Mouse (Mus musculus): Measurements from ENCODE around the gene Gm20547. TPM values are rescaled to one million over a fixed set of nuclear protein-coding genes. Genes with fewer than 3 reads are reported as not detected.
"Not testable (repeated sequence)": the region's sequence is repeated elsewhere in the genome, so short reads cannot be mapped to it uniquely, and the experiment has no call there.

Gene Gm20547
- not detected in 2 replicates for total RNA-seq (2017)

DNA sequence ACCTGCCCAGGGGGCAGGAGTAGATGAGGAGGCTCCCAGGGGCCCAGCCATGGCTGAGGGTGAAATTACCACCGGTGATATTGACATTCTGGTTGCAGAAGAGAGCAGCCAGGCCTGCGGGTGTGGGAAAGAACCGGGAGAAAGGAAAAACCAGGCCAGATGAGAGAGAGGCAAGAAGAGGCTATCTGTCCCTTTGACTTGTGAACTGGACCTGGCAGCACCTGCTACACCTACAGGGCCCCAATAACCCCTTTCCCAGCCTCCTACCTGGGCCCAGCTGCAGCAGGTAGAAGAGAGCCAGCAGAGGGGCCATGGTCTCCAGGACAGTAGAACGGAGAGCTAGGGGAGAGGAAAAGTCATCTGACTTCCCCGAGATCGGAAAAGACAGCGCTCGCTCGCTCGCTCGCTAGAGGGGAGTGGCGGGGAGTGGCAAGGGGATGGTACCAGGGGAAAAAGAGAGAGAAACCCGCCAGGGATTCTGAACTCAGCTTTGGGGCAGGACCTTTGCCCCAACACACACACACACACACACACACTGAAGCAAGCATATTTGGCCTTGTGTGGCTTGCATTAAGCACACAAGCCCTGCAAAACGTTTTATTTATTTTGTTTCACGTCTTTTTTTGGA lies at the start of gene Gm20547:
TSS of gene Gm20547 (minus strand) at position 360 of the 628 bp plus-strand sequence.
- no peak for ATAC-seq (ENCODE audit: extremely low read depth, insufficient number of reproducible peaks, low FRiP score, poor library complexity, severe bottlenecking)

DNA sequence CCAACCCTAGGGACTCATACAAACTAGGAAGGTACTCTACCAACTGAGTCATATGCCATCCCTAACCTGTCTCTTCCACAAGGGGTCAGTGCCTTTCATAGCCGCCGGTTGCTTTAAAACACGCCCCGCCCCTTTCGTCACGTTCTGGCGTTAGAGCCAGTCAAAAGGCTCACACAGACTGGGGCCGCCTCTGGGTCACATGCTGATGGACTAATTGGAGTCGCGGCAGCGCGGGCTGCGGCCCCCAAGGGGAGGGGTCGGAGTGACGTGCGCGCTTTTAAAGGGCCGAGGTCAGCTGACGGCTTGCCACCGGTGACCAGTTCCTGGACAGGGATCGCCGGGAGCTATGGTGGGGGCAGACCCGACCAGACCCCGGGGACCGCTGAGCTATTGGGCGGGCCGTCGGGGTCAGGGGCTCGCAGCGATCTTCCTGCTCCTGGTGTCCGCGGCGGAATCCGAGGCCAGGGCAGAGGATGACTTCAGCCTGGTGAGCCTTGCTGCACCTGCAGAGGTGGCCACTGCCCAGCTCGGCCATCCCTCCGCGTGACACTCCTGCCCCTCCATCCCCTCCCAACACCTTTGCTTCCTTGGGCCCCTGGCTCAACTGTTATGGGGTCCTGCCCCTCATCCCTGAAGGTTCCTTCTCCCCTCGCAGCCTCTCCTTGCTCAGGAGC lies 49.4 kb upstream of the Gm20547 start, which contains the start of gene Neu1:
TSS of gene Neu1 (plus strand) at position 193 of the 674 bp plus-strand sequence.
- ATAC-seq (ENCODE audit: extremely low read depth, insufficient number of reproducible peaks, low FRiP score, poor library complexity, severe bottlenecking), result peak; percentile 92

DNA sequence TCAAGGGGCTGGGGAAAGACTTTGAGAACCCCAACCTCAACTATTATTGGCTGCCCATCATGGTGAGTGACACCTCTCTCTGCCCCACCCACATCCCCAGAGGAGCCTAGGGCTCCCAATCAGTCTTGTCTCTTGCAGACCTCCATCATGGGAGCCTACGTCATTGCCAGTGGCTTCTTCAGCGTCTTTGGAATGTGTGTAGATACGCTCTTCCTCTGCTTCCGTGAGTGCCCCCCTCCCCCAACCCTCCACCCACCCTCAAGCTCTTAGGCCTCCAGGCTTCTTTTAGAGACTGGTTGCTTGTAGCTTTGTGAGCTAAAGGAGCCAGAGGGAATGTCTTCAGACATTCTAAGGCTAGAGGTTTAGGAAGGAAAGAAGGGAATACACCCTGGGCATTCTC lies 47.0 kb upstream of the Gm20547 start:
- no peak for ATAC-seq (ENCODE audit: extremely low read depth, insufficient number of reproducible peaks, low FRiP score, poor library complexity, severe bottlenecking)

DNA sequence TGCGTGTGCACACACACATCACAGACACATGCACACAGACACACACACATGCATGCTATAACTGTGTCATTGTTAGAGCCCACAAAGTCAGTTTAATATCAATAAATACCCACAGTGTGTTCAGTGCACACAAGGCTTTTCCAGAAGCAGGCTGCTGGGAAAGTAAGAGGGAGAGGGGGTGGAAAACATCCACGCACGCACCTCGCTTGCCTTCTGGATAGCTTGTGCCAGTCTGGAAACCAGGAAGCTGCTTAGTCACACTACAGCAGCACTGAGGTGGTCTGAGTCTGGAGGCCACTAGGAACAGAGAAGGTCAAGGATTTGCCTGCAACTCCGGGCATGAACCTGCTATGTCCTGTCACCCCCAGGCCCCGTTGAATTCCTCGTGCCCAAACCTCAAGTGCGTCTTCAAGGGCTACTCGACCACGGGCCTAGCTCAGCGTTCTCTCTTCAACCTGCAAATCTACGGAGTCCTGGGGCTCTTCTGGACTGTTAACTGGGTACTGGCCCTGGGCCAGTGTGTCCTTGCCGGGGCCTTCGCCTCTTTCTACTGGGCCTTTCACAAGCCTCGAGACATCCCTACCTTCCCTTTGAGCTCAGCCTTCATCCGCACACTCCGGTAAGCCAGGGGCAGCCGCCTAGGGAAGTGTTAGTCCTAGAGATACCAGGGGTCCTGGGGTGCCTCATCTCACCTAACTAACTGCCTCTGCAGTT lies 45.6 kb upstream of the Gm20547 start:
- no peak for ATAC-seq (ENCODE audit: extremely low read depth, insufficient number of reproducible peaks, low FRiP score, poor library complexity, severe bottlenecking)

DNA sequence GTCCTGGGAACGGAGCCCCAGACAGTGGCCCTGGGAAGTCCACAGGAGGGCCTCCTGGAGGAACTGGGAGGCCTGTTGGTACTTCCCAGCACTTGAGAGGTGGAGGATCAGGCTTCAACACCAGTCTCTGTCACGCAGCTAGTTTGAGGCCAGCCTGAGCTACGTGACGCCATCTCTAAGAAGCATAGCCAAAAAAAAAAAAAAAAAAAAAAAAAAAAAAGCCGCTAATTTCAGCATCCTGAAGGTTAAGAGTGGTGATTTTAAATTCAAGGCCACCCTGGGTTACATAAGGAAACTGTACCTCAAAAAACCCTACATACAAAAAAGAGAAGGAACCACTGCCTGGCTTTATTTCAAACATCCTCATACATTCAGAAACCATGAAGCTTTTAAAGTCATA lies 42.4 kb upstream of the Gm20547 start:
- ATAC-seq (ENCODE audit: extremely low read depth, insufficient number of reproducible peaks, low FRiP score, poor library complexity, severe bottlenecking), result no peak

DNA sequence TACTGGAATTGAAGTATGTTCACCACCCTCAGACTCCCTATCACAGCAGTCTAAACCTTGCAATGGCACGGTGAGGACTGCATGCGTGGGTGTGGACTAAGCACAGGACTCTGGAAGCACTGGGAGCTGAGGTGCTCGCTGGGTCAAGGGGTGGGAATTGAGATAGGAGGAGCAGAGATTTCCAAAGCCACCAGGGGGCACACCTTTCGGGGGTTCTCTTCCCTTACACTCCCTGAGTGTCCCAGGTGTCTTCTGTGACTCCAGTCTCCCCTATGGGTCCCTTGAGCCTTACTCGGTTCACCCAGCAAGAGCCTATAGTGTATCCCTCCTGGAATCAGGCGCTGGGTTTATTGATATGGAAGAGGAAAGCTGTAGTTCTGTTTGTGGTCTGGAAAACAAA lies 41.1 kb upstream of the Gm20547 start:
- ATAC-seq (ENCODE audit: extremely low read depth, insufficient number of reproducible peaks, low FRiP score, poor library complexity, severe bottlenecking), result no peak

DNA sequence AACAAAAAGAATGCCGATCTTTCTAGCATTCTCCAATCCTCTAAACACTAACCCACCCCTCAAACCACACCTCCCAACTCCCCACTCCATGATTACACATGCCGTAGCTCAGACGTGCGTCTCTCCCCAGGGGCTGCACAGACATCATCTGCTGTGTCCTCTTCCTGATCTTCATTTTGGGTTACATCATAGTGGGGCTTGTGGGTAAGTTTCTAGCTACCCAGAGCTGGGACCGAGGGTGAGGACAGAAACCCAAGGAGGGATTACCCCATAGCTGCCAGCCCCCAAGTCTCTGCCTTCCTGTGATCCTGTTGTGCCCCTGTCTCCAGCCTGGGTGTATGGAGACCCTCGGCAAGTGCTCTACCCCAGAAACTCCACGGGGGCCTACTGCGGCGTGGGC lies 35.3 kb upstream of the Gm20547 start:
- ATAC-seq (ENCODE audit: extremely low read depth, insufficient number of reproducible peaks, low FRiP score, poor library complexity, severe bottlenecking), result no peak

DNA sequence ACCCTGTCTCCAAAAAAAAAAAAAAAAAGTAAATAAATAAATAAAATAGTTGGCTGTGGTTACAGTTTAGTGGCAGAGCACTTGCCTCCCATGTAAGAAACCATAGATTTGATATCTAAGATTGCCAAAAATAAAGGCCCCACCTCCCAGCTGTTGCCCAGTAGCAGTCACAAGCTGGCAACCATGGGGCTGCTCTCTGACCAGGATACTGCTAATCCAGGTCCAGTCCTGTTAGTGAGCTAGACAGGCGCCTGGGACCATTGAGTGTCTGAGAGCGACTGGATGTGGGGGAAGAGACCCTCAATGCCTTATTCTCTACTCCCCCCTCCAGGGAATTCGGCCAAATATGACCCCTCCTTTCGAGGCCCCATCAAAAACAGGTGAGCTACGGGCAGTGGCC lies 34.5 kb upstream of the Gm20547 start:
- ATAC-seq (ENCODE audit: extremely low read depth, insufficient number of reproducible peaks, low FRiP score, poor library complexity, severe bottlenecking), result no peak

DNA sequence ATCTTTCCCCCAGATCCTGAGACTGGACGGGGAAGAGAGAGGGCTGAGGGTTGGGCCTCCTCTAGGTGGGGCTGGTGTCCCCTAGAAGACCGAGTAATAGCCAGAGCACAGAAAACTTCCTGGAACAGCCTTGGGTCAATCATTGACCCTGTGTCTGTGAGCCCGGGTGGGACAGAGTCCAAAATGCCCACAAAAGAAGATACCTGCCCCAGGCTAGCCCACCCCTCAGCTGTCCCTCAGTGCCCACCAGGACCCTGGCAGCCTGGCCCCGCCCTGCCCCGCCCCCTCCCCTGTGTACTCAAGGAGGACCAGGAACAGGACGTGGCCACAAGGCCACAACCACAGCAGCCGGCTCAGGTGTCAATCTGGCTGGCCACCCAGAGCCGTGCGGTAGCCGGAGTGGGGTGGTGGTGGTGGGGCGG lies 33.6 kb upstream of the Gm20547 start:
- ATAC-seq (ENCODE audit: extremely low read depth, insufficient number of reproducible peaks, low FRiP score, poor library complexity, severe bottlenecking), result no peak

DNA sequence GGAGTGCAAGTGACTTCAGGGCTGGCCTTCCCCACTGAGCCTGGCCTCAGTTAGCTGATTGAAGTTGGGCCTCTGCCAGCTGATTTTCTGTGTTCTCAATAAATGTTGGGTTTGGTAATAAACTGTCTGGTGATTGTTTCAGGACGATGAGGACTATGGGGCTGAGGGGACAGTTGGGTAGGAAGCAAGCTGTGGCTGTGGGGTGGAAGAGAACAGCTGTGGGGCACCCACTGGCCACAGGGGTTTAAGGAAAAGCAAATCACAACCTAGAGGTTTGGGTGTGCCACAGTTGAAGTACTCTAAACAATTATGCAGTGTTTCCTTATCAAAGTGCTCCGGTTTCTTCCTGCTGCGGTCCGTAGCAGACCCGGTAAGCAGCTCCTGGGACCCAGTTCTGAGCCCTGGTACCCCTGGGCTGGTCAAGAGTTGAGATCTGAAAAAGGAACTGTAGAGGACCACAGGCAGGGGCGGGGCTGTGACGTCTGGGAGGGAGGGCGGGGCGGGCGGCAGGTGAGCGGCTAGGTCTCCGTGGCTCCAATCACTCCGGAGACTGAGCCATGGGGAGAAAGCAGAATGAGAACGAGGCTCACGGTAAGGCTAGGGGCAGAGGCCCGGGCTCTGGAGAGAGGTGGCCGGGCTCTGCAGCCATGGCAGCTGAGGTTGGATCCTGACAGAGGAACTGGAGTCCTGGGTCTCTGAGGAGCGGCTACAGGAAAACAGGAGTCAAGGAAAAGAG lies 32.3 kb upstream of the Gm20547 start, which contains the start of gene Slc44a4:
TSS of gene Slc44a4 (plus strand) at position 537 of the 736 bp plus-strand sequence.
- no peak for ATAC-seq (ENCODE audit: extremely low read depth, insufficient number of reproducible peaks, low FRiP score, poor library complexity, severe bottlenecking)

DNA sequence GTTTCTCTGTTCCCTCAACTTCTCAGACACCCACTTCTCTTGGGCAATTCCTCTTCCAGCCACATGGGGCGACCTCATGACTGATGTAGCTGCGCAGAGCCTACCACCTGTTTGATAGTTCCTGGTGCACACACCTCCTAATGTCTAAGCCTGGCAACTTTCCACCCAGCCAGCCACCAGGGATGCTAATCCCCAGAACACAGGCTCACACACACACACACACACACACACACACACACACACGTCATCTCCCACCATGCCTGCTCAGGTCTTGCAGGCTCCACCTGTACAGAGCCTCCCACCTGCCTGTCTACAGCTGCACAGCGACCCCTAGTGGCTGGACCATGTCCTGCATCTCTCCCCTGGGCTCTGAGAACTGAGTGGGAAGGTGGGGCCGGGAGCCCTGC lies 30.1 kb upstream of the Gm20547 start:
- ATAC-seq (ENCODE audit: extremely low read depth, insufficient number of reproducible peaks, low FRiP score, poor library complexity, severe bottlenecking), result peak; percentile 71

DNA sequence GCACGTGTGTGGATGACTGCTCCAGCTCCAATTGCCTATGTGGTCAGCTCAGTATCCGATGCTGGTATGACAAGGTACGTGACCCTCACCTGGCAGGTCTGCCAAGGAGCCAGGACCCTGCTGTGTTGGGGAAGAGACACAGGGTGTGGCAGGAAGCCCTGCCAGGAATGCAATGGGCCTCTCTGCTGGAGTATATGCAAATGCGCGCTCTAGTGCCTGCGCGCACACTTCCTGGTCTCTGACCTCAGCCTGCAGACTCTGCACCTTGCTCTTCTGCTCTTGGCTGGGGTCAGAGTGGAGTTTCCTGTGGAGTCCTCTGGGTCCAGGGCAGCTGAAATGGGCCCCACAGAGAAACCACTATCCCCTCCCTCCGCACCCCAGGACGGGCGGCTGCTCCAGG lies 29.1 kb upstream of the Gm20547 start:
- no peak for ATAC-seq (ENCODE audit: extremely low read depth, insufficient number of reproducible peaks, low FRiP score, poor library complexity, severe bottlenecking)

DNA sequence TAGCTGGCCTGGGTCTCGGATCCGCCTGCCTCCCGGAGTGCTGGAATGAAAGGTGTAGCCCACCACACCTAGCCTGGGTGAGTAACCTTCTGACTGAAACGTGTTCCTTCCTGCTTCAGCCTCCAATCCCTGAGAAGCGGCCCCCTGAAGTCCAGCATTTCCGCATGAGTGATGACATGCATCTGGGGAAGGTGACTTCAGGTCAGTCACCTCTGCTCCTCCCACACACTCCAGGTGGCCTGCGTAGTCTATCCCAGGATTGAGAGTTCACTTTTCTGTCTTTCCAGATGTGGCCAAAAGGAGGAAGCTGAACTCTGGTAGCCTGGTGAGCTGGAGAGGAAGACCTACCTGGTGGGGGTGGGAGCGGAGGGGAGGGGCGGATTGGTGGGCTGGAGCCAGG lies 21.1 kb upstream of the Gm20547 start:
- ATAC-seq (ENCODE audit: extremely low read depth, insufficient number of reproducible peaks, low FRiP score, poor library complexity, severe bottlenecking), result no peak

DNA sequence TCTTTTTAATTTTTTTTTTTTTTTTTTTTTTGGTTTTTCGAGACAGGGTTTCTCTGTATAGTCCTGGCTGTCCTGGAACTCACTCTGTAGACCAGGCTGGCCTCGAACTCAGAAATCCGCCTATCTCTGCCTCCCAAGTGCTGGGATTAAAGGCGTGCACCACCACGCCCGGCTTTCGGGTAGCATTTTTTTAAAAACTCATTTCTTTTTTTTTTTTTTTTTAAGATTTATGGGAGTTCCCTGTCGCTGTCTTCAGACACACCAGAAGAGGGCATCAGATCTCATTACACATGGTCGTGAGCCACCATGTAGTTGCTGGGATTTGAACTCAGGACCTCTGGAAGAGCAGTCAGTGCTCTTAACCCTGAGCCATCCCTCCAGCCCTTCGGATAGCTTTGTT lies 20.1 kb upstream of the Gm20547 start:
- ATAC-seq (ENCODE audit: extremely low read depth, insufficient number of reproducible peaks, low FRiP score, poor library complexity, severe bottlenecking), result not testable (repeated sequence)

DNA sequence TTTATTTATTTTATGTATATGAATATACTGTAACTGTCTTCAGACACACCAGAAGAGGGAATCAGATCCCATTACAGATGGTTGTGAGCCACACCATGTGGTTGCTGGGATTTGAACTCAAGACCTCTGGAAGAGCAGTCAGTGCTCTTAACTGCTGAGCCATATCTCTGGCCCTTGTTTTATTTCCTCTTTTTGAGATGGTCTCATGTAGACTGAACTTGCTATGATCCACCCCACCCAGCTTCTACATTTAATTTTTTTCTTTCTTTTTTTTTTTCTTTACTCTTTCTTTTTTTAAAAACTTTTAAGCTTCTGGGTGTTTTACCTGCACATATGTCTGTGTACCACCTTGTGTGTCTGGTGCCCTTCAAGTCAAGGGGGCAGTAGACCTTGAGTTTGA lies 19.0 kb upstream of the Gm20547 start:
- ATAC-seq (ENCODE audit: extremely low read depth, insufficient number of reproducible peaks, low FRiP score, poor library complexity, severe bottlenecking), result not testable (repeated sequence)

DNA sequence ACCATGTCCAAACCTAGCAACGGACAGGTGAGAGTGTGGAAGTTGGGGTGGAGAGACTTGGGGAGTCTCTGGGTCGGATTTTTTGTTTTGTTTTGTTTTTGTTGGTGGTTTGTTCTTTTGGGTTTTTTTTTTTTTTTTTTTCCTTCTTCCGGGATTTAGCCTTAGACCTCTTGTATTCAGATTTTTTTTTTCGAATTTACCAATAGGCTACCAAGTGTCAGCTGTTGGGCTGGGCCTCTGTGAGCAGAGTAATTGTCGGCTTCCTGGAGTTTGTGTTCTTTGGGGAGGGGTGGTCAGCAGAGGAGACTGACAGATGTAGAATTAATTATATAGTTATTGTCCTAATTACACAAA lies 18.0 kb upstream of the Gm20547 start:
- no peak for ATAC-seq (ENCODE audit: extremely low read depth, insufficient number of reproducible peaks, low FRiP score, poor library complexity, severe bottlenecking)

DNA sequence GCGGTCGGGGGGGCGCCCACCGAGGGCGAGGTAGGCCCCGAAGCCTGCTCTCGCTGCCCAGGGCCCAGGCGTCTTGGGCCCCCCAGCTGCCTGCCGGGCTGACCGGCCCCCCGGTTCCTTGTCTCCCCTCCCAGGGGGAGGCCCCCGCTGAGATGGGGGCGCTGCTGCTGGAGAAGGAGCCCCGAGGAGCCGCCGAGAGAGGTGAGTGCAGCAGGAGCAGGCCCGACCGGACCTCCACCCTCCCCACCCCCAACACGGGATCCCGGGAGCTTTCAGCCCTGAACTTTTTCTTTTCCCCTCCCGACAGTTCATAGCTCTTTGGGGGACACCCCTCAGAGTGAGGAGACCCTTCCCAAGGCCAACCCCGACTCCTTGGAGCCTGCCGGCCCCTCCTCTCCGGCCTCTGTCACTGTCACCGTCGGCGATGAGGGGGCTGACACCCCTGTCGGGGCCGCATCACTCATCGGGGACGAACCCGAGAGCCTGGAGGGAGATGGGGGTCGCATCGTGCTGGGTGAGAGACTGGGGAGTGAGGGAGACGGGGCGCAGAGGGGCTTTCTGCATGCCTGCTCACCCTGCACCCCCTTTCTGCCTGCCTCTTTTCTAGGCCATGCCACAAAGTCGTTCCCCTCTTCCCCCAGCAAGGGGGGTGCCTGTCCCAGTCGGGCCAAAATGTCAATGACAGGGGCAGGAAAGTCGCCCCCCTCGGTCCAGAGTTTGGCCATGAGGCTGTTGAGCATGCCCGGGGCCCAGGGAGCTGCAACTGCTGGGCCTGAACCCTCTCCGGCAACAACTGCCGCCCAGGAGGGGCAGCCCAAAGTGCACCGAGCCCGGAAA lies 17.4 kb upstream of the Gm20547 start:
- ATAC-seq (ENCODE audit: extremely low read depth, insufficient number of reproducible peaks, low FRiP score, poor library complexity, severe bottlenecking), result no peak

DNA sequence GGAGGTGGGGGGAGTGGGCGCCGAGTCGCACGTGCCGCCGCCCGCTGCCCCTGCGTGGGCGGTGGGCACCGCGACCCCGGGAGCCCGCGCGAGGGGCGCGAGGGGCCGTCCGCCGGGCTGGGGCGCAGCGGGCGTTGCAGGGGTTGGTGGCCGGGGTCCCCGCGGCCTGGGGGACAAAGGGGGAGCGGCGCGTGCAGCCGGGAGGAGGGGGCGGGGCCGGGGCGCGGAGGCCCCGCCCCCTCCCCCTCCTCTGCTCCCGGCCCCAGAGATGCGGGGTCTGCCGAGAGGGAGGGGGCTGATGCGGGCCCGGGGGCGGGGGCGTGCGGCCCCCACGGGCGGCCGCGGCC lies 16.8 kb upstream of the Gm20547 start:
- no peak for ATAC-seq (ENCODE audit: extremely low read depth, insufficient number of reproducible peaks, low FRiP score, poor library complexity, severe bottlenecking)

DNA sequence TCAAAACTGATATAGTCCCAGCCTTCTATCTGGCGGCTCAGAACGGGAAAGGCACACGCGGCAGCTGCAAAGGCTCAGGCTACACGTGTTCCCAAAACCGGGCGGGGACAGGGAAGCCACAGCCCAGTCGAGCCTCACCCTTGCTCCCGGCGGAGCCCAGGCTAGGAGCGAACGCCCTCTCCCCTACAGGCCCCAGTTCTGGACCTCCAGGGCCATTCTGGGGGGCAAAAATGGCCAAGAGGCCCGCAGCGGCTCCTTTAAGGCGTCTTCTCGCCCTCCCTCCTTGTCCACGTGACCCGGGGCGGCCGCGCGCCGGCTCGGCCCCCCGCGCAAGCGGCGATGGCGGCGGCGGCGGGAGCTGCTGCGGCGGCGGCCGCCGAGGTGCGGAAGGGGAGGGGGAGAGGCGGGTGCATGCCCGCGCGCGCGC lies 16.3 kb upstream of the Gm20547 start, which contains the start of the genes C2 and Ehmt2:
TSS of gene C2 (minus strand) at position 106 of the 427 bp plus-strand sequence.
TSS of gene Ehmt2 (plus strand) at position 310 of the 427 bp plus-strand sequence.
- no peak for ATAC-seq (ENCODE audit: extremely low read depth, insufficient number of reproducible peaks, low FRiP score, poor library complexity, severe bottlenecking)

Measured in neutrophil, adult 5-6 weeks (primary cell).